Mouse (Mus musculus) E14TG2a.4 (cell line): ENCODE measurements around the gene Wnt7b.

Experiments
- CTCF ChIP-seq: conservative IDR thresholded peaks from 2 replicates; pipeline ENCODE4 v1.5.1; 2014; ENCODE audit warnings: low read length
- POU5F1 ChIP-seq: IDR thresholded peaks from 2 replicates; pipeline ENCODE4 v1.6.1; 2014; ENCODE audit warnings: low read length, borderline replicate concordance

DNA sequence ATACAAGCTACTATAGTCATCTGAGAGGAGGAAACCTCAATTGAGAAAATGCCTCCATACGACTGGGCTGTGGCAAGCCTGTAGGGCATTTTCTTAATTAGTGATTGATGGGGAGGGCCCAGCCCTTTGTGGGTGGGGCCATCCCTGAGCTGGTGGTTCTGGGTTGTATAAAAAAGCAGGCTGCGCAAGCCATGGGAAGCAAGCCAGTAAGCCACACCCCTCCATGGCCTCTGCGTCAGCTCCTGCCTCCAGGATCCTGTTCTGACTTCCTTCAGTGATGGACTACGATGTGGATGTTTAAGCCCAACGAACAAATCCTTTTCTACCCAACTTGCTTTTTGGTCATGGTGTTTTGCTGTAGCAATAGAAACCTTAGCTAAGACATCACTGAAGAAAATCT, 21.1 kb upstream of the Wnt7b start:
- TF ChIP-seq CTCF (no peak), POU5F1 (no peak)
